17 mouse cellular contexts compared by ENCODE assay signal in genomic region chr2:103664341-103664740, GRCm38 (mm10).
"Had no signal": no experiment of that assay in that cellular context is flagged by ENCODE, and none has a peak within 500 bp of the region (broad histone marks: within the 10 kb centered on the region; RNA-seq: fewer than 3 reads in every experiment).

No protein-coding gene starts in this region.

- DNase-seq: lung, adult 18-20 months; lung, embryonic 14.5 days; lung, postnatal 10 days; lung, postnatal 4 days; midbrain, embryonic 14.5 days; retina, postnatal 1 day; right cerebral cortex, adult 18-20 months; right cerebral cortex, postnatal 25 days; right cerebral cortex, postnatal 4 days; spleen, adult 18-20 months had no signal

- H3K4me3 ChIP-seq: liver, embryonic 12.5 days; midbrain, embryonic 10.5 days; midbrain, embryonic 12.5 days; myocyte; neural tube, embryonic 13.5 days; neural tube, embryonic 15.5 days had no signal

- H3K27ac ChIP-seq: liver, embryonic 12.5 days; liver, embryonic 14.5 days; midbrain, embryonic 10.5 days; midbrain, embryonic 12.5 days; neural tube, embryonic 13.5 days; neural tube, embryonic 15.5 days had no signal
